Mouse (Mus musculus): Measurements from ENCODE around the gene Tmem132b.

- TF ChIP-seq CTCF (IDR thresholded peaks at IDR 0.05; ENCODE audit: low read depth) (peak; percentile 93), EP300 (IDR thresholded peaks at IDR 0.05; ENCODE audit: low read depth) (no peak)
Measured at GRCm38 (mm10) chr5:125529109-125529508, 2.5 kb upstream of the Tmem132b start.

All from liver, postnatal 0 days (tissue).